Mouse (Mus musculus) Patski (cell line): ENCODE data around the gene Gm15517. TPM values are rescaled to one million over a fixed set of nuclear protein-coding genes. Genes with fewer than 3 reads are reported as not detected.
"Not testable (repeated sequence)": the region's sequence is repeated elsewhere in the genome, so short reads cannot be mapped to it uniquely, and the experiment has no call there.

Experiments used
- ATAC-seq: fragments of 100-300 bp; one replicate; pipeline ENCODE4 v1.8.0; 2021
- CTCF ChIA-PET: fragments of 350-600 bp; sonication (Branson Sonifier 250); formaldehyde crosslinking; loops from one replicate; lab custom pipeline; 2022; ENCODE audit warnings: inconsistent platforms; lab: Charles Lee
- POLR2A ChIA-PET: fragments of 350-600 bp; sonication (Branson Sonifier 250); formaldehyde crosslinking; loops from one replicate; lab custom pipeline; 2022; ENCODE audit warnings: antibody characterized with exemption, inconsistent platforms; lab: Charles Lee
- DNase-seq: peaks from one replicate; pipeline ENCODE4 v3.0.0-alpha.2; 2011; ENCODE audit warnings: low read depth, low spot score
- H3K27me3 ChIP-seq: fragments of 371-371 bp; one replicate; pipeline ENCODE4 v1.5.1; 2021
- CTCF ChIP-seq: fragments of 100-300 bp; IDR thresholded peaks from one replicate; pipeline ENCODE4 v1.5.1; 2021
- in situ Hi-C: fragments of 300-500 bp; cut with MboI; formaldehyde crosslinking; loops from 3 replicates; pipeline ENCODE4 v1.11.1; 2018; ENCODE audit warnings: low pct_unique_long_range_greater_than_20kb, mixed read lengths
- polyA plus RNA-seq: library from polyadenylated mRNA; unstranded; gene quantifications from one replicate; pipeline ENCODE4 v1.2.3, GENCODE M21; 2021

Gene Gm15517
- not detected for polyA plus RNA-seq

- in situ Hi-C loops: loop anchor here (5.0 kb wide), 2 partner anchors 41 to 91 kb away; no protein-coding TSS in a partner anchor
- no peak for DNase-seq
- no peak for ATAC-seq
- H3K27me3 ChIP-seq: peaks cover 3% of the 10 kb centered on the region
- POLR2A ChIA-PET: interaction anchor here (0.6 kb wide), 1 partner anchor 9 kb away, joined by 3 read pairs; no protein-coding TSS in a partner anchor
- no peak for TF ChIP-seq CTCF
- CTCF ChIA-PET: interaction anchor here (1.2 kb wide), 1 partner anchor 67 kb away, joined by 3 read pairs; no protein-coding TSS in a partner anchor
Measured at GRCm38 (mm10) chr7:44261147-44261546, at the start of gene Gm15517. Gene Gm15517 (plus strand): TSS chr7:44261447.

GRCm38 (mm10) chr7:44215645-44216044, 45.6 kb upstream of the Gm15517 start, which contains the start of gene Klk1b5:
Gene Klk1b5 (plus strand): TSS chr7:44215945.
- CTCF ChIA-PET: no interaction called here

GRCm38 (mm10) chr7:44221601-44222000, 39.6 kb upstream of the Gm15517 start:
- DNase-seq, POLR2A ChIA-PET, ATAC-seq, H3K27me3 ChIP-seq, in situ Hi-C loops, CTCF ChIA-PET: not testable (repeated sequence)

More at GRCm38 (mm10) chr7:44215645-44216044, 45.6 kb upstream of the Gm15517 start, which contains the start of gene Klk1b5:
- ATAC-seq (no peak), DNase-seq (no peak)
- in situ Hi-C loops: no loop called here
- peaks cover 2% of the 10 kb centered on the region for H3K27me3 ChIP-seq
- no peak for TF ChIP-seq CTCF
- POLR2A ChIA-PET: no interaction called here

- POLR2A ChIA-PET, DNase-seq, ATAC-seq, CTCF ChIA-PET, in situ Hi-C loops, H3K27me3 ChIP-seq: not testable (repeated sequence)
Measured at GRCm38 (mm10) chr7:44222335-44222734, 38.9 kb upstream of the Gm15517 start.

GRCm38 (mm10) chr7:44225076-44225475, 36.2 kb upstream of the Gm15517 start, which contains the start of gene Klk1:
Gene Klk1 (plus strand): TSS chr7:44225360.
- DNase-seq (no peak), ATAC-seq (no peak)
- ChIA-PET POLR2A (no interaction called here), CTCF (no interaction called here)
- peaks cover 2% of the 10 kb centered on the region for H3K27me3 ChIP-seq
- in situ Hi-C loops: loop anchor here (25.0 kb wide), 1 partner anchor 638 kb away; the partner anchor contains the start of gene Zfp719
- TF ChIP-seq CTCF: no peak

- no peak for DNase-seq
- no peak for ATAC-seq
- peaks cover 7% of the 10 kb centered on the region for H3K27me3 ChIP-seq
- in situ Hi-C loops: loop anchor here (25.0 kb wide), 1 partner anchor 649 kb away; the partner anchor contains the start of gene Zfp719
- POLR2A ChIA-PET: no interaction called here
- CTCF ChIA-PET: no interaction called here
- no peak for TF ChIP-seq CTCF
Measured at GRCm38 (mm10) chr7:44235909-44236308, 25.3 kb upstream of the Gm15517 start, which contains the start of gene Gm36864. Gene Gm36864 (plus strand): TSS chr7:44236177.

- ChIA-PET POLR2A (no interaction called here), CTCF (no interaction called here)
- TF ChIP-seq CTCF: no peak
- DNase-seq: no peak
- H3K27me3 ChIP-seq: peaks cover 14% of the 10 kb centered on the region
- no peak for ATAC-seq
- in situ Hi-C loops: loop anchor here (25.0 kb wide), 1 partner anchor 653 kb away; the partner anchor contains the start of gene Zfp719
Measured at GRCm38 (mm10) chr7:44239913-44240312, 21.3 kb upstream of the Gm15517 start.

GRCm38 (mm10) chr7:44240712-44241111, 20.5 kb upstream of the Gm15517 start:
- no peak for TF ChIP-seq CTCF
- ATAC-seq (peak; percentile 22), DNase-seq (no peak)
- in situ Hi-C loops: loop anchor here (25.0 kb wide), 1 partner anchor 653 kb away; the partner anchor contains the start of gene Zfp719
- ChIA-PET POLR2A (no interaction called here), CTCF (no interaction called here)
- peaks cover 11% of the 10 kb centered on the region for H3K27me3 ChIP-seq

GRCm38 (mm10) chr7:44241163-44241562, 20.1 kb upstream of the Gm15517 start:
- DNase-seq (no peak), ATAC-seq (no peak)
- TF ChIP-seq CTCF: no peak
- in situ Hi-C loops: loop anchor here (25.0 kb wide), 1 partner anchor 654 kb away; the partner anchor contains the start of gene Zfp719
- POLR2A ChIA-PET: no interaction called here
- H3K27me3 ChIP-seq: peaks cover 10% of the 10 kb centered on the region
- CTCF ChIA-PET: no interaction called here

- peaks cover 10% of the 10 kb centered on the region for H3K27me3 ChIP-seq
- in situ Hi-C loops: loop anchor here (25.0 kb wide), 1 partner anchor 657 kb away; the partner anchor contains the start of gene Zfp719
- CTCF ChIA-PET: no interaction called here
- POLR2A ChIA-PET: no interaction called here
- DNase-seq (no peak), ATAC-seq (no peak)
- no peak for TF ChIP-seq CTCF
Measured at GRCm38 (mm10) chr7:44244080-44244479, 17.2 kb upstream of the Gm15517 start.
